Mouse (Mus musculus) left cerebral cortex, adult 2 months (tissue): ENCODE measurements around the gene Bves. TPM values are rescaled to one million over a fixed set of nuclear protein-coding genes. Genes with fewer than 3 reads are reported as not detected.
"Not testable (repeated sequence)": the region's sequence is repeated elsewhere in the genome, so short reads cannot be mapped to it uniquely, and the experiment has no call there.

ENCODE experiments used
- DNase-seq, 2 experiments: peaks; one replicate each; pipeline ENCODE4 v3.0.0; 2021 to 2022; ENCODE audit warnings: low spot score in 2 of 2, mixed read lengths in 1 of 2; ENCODE audit errors: extremely low spot score in 1 of 2
- H3K27ac ChIP-seq: fragments of 200-600 bp; 2 replicates; pipeline ENCODE4 v1.8.1; 2022
- H3K4me3 ChIP-seq: fragments of 200-600 bp; 2 replicates; pipeline ENCODE4 v1.8.1; 2022
- CTCF ChIP-seq: fragments of 200-600 bp; IDR thresholded peaks from 2 replicates; pipeline ENCODE4 v1.8.1; 2022; ENCODE audit warnings: antibody characterized with exemption, mild to moderate bottlenecking, moderate library complexity
- intact Hi-C: fragments of 180-260 bp; cut with DNase I; formaldehyde crosslinking; loops from one replicate; pipeline ENCODE4 v1.15.1; 2025
- total RNA-seq, 2 experiments: library from RNA; stranded (reverse); gene quantifications; 2 replicates each; pipeline ENCODE4 v1.2.3; 2021

Bves gene
- total RNA-seq, 2 experiments from 2014 or later: 0.43 to 1.1 TPM

DNA sequence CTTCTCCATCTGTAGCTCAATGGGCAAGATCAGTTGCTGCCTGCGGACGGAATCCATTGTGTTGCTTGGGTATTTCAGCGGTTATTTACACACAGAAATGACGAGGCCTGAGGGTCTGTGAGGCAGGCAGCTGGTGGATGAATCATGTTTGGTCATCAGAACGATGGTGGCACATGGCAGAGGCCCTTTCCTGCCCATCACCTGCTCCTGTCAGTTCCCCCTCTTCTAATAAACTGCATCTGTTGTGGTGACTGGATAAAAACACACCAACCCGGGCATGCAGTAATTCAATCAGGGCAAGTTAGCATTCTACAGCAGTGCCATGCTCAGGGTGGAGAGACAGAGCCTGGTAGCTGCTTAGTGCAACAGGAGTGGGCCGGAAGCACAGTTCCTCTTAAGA is 23.9 kb upstream of the Bves start:
- TF ChIP-seq CTCF: no peak
- intact Hi-C loops: no loop called here
- Histone ChIP-seq H3K4me3 (no peak overlapping the region), H3K27ac (no peak overlapping the region)
- DNase-seq: no peak

DNA sequence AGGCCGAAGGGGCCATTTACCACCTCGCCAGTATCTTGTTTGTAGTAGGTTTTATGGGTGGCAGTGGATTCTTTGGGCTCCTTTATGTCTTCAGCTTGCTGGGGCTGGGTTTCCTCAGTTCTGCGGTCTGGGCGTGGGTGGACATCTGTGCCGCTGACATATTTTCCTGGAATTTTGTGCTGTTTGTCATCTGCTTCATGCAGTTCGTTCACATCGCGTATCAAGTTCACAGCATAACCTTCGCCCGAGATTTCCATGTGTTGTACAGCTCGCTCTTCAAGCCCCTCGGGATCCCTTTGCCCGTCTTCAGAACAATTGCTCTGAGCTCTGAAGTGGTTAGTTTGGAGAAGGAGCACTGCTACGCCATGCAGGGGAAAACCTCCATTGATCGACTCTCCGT is 20.7 kb upstream of the Bves start:
- no peak for TF ChIP-seq CTCF
- Histone ChIP-seq H3K4me3 (no peak overlapping the region), H3K27ac (no peak overlapping the region)
- intact Hi-C loops: no loop called here
- no peak for DNase-seq

DNA sequence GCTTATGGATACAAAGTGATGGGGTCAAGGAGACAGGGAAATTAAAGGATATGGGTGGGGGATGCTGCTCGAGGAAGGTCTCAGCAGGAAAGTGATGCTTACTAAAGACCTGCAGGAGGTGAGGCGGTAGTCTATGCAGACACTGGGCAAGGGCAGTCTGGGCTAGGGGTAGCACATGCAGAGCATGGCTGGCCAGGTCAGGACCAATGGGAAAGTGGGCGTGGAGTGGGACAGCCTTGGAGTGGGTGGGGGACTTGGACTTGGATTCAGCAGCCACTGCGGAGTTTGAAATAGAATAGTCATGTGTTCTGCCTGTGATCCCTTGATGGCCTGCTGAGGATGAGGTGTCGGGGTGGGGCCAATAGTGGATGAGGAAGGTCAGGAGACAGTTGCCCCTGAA is 16.6 kb upstream of the Bves start:
- no peak for TF ChIP-seq CTCF
- no peak for DNase-seq
- Histone ChIP-seq H3K4me3 (no peak overlapping the region), H3K27ac (no peak overlapping the region)
- intact Hi-C loops: no loop called here

DNA sequence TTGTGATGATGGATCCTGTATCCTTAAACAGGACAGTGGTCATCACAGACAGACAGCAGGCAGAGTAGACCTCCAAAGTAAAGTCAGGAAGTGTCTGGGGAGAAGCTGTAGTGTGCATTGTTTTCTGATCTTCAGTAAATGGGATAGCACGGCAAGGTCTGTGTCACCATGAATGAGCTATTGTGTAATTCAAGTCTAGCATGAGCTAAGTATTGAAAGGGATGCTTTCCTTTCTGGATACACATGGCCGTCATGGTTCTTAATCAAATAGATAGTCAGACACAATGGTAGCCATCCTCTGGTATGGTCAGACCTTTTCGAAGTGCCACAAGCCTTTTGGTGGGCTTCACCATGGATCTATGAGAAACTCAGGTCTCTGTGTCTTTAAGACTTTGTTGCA is 15.3 kb upstream of the Bves start:
- intact Hi-C loops: no loop called here
- TF ChIP-seq CTCF: no peak
- no peak overlapping the region for H3K4me3 ChIP-seq
- no peak for DNase-seq
- H3K27ac ChIP-seq: no peak overlapping the region

DNA sequence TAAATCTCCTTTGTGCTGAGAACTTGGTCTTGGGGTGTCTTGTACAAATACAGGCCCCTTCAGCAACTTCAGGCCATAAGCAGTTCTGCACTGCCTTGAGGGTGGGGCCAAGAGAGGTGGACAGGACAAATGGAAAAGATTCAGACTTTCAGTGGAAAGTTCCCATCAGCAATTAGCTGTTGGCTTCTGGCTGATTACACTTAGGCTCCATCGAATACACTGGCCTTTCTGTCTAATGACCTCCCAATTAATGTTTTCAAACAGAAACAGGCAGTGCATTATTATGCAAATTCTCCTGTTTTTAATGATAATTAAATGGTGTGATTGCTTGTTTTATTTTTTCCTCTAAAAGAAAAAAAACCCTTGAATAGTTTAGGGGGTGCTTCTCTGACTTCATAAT is 11.4 kb upstream of the Bves start:
- Histone ChIP-seq H3K27ac (no peak overlapping the region), H3K4me3 (no peak overlapping the region)
- intact Hi-C loops: no loop called here
- no peak for TF ChIP-seq CTCF
- no peak for DNase-seq

DNA sequence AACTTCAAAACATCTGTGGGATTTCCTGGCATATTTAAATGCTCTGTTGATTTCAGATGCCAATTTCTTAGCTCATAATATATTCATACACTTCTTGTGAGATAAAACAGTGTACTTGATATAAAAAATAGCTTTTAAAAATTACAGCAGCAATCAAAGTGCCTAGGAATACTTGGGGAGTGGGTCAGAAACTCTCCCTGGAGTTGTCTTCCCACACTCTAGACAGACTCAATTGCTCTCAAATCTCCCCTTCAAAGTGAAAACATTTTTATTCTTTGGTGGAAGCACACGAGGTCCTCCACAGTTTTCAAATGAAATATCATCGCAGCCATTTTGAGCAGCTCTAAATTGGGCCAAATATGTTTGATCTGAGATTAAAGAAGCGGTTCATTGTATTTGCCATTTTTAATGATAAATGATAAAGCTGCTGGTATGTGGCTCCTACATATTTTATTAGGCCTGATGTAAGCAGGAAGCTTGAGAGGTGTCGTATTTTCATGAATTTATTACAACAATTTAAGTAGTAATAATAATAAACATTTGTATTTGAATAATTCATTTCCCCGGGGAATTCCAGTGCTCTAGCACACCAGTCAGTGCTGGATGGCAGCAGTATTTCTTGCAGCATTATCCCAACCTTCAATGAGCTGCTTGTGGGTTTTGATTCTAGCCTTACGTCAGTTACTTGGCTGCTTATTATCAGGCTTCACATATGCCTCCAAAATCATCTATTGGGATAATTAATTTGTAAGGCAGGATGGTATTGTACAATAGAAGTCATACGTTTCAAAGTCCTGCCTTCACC is 7.2 kb upstream of the Bves start:
- TF ChIP-seq CTCF: no peak
- Histone ChIP-seq H3K4me3 (no peak overlapping the region), H3K27ac (no peak overlapping the region)
- intact Hi-C loops: no loop called here
- no peak for DNase-seq

DNA sequence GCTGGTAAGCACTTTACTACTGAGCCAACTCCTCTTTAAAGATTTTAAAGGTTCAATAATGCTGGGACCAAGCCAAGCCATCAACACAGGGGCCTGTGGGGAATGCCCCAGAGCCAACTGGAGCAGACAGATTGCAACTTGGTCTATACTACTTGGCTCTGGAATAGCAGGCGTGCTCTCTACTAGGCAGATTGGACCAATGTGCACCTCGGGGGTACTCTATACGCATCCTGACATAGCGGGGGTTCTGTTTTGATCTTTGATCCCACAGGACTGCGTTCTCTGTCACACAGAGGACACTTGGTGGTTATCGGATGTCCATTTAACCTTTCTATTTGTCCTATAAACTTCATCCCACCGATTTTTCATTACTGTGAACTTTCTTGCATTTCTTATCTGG is 647 bp upstream of the Bves start:
- intact Hi-C loops: no loop called here
- DNase-seq: no peak
- Histone ChIP-seq H3K4me3 (no peak overlapping the region; the same call in 1 of the 2 replicates), H3K27ac (no peak overlapping the region)
- TF ChIP-seq CTCF: no peak

DNA sequence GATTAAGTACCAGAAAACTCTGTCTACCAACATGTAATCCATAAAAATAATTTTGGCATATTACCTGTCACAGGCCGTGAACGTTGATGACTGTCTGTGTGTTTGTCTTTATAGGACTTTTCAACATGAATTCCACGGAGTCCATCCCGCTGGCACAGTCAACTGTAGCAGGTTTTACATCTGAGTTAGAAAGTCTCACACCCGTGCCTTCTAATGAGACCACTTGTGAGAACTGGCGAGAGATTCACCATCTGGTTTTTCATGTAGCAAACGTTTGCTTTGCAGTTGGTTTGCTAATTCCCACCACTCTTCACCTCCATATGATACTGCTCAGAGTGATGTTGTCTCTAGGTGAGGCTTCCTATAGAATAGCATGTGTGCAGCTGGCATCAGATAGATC is 3.5 kb downstream of the Bves start:
- no peak for DNase-seq
- H3K27ac ChIP-seq: no peak overlapping the region
- intact Hi-C loops: no loop called here
- TF ChIP-seq CTCF: no peak
- H3K4me3 ChIP-seq: no peak overlapping the region

DNA sequence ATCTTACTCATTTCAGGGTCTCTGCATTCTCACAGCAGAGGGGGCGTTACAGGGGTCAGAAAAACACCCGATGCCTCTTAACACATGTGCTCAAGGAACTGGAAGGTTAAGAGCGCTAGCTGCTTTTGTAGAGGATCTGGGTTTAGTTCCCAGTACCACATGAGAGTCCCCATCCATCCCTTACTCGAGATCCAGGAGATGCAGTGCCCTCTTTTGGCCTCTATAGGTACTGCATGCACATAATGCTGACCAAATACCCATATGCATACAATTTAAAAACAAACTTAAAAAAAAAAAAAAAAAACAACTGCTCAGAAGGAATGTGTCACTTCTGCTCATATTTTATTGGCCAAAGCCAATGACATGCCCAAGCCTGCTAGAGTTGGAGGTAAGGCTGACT is 8.8 kb downstream of the Bves start:
- TF ChIP-seq CTCF: no peak; the same call in none of the 2 replicates

DNA sequence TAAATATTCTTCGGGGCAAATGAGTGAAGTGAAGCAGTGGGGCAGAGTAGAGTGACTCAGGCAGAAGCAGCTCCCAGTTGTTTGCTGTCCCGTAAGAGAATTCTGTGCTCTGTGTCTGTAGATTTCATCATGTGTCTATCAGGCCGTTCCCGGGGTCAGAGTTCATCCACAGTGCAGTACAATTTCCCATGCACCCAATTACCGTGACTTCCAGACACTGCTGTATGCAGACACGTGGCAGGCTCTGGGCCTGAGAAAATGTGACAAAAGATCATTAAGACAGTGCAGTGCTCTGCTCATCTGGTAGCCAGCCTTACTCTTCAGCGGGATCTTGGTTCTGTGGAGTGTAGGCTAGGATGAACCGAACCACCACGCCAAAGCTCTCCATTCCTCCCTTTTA is 9.6 kb downstream of the Bves start:
- Histone ChIP-seq H3K4me3 (no peak overlapping the region), H3K27ac (no peak overlapping the region)
- no peak for DNase-seq
- intact Hi-C loops: no loop called here
- no peak for TF ChIP-seq CTCF

More for the DNA sequence above, 8.8 kb downstream of the Bves start:
- Histone ChIP-seq H3K4me3 (no peak overlapping the region), H3K27ac (no peak overlapping the region)
- intact Hi-C loops: no loop called here
- no peak for DNase-seq

DNA sequence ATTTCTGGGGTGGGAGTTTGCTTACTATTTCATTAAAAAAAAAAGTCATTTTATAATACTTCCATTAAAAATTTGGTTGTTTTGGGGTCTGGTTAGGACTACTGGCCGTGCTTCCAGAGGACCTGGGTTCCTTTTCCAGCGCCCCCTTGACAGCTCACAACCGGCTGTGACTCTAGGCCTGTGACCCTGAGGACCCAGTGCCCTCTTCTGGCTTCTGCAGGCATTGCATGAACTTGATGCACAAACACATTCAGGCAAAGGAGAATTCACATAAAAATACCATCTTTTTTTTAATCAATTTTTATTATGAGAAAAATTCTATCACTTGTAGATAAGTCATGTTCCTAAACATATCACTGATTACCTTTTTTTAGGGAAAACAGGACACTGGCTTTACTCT is 12.6 kb downstream of the Bves start:
- H3K4me3 ChIP-seq, H3K27ac ChIP-seq, intact Hi-C loops, DNase-seq: not testable (repeated sequence)
- peak; percentile 30 for TF ChIP-seq CTCF

DNA sequence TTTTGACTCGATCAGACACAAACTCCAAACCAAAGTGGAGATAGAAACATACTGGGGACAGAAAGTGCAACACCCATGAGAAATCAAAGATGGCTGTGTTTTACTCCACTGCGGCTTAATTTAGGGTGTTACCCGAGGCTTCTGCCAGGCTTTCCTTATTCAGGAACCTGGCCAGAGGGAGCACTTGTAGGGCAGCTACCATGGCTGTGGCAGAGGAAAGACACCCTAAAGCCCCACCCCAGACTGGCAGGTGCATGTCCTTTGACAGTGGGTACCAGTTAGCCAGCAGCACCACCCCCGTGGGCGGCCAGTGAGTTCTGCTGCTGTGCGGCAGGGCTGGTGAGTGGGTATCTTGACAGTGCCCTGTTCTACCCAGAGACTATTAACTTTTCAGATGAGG is 20.5 kb downstream of the Bves start:
- intact Hi-C loops: no loop called here

DNA sequence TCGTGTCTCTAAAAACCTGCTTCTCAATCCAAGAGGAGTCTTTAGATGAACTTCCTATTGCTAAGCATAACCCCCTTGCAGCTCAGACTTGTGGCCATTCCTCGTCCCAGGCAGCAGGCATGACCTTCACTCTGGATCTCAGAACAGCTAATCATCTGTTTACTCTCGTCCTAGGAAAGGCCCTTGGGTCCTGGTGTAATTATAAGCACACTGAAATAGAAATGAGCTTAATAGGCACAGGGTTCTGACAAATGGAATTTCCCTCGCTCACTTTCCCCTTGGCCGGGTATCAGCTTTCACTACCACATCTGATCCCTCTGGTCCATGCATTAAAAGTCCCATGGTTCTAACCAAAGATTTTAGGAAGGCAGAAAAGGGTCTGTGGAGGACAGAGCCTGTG is 27.8 kb downstream of the Bves start:
- no peak for DNase-seq
- Histone ChIP-seq H3K27ac (no peak overlapping the region), H3K4me3 (no peak overlapping the region)
- TF ChIP-seq CTCF: no peak
- intact Hi-C loops: no loop called here

More for the DNA sequence above, 20.5 kb downstream of the Bves start:
- Histone ChIP-seq H3K4me3 (no peak overlapping the region), H3K27ac (no peak overlapping the region)
- no peak for TF ChIP-seq CTCF
- DNase-seq: no peak
